Mouse (Mus musculus): Measurements from ENCODE around the gene Evc2. TPM values are rescaled to one million over a fixed set of nuclear protein-coding genes. Genes with fewer than 3 reads are reported as not detected.

Gene Evc2
- polyA plus RNA-seq (2017; shearing (Covaris generic)) = 0.12 TPM

DNA sequence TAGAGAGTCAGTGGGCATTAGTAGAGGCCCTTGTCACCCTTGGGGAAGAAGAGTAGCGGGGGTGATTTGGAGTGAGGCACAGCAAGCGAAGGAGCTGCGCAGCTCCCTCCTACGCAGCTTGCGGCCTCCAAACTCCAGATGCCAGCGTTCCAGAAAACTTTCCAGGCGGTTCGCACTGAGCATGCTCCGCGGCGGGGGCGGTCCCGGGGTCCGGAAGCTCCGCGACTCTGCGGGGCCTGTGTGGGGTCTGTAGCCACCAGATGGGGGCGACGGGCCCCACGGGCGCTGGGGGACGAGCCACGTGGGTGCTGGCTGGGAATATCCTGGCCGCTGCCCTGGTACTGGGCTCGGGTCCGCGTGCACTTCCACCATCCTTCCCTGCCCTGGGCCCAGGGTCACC is at the start of gene Evc2:
Gene Evc2, plus strand, starts transcription at position 212 of the 400 bp plus-strand sequence.

GRCm38 (mm10) chr5:37336485-37337105 is 1.7 kb upstream of the Evc2 start, which contains the start of gene Evc:
Gene Evc (minus strand): TSS chr5:37336894.

Other genes starting within 250 kb of the Evc2 start
- gene Crmp1, start 96.6 kb upstream of the Evc2 start, polyA plus RNA-seq (2017; shearing (Covaris generic)) = 21.8 TPM
- gene Evc, start 1.6 kb upstream of the Evc2 start, polyA plus RNA-seq (2017; shearing (Covaris generic)) = 0.39 TPM

Data from CD4-positive, CD25-positive, alpha-beta regulatory T cell (primary cell).